Mouse (Mus musculus): Measurements from ENCODE around the gene Fancg.

The Fancg gene

DNA sequence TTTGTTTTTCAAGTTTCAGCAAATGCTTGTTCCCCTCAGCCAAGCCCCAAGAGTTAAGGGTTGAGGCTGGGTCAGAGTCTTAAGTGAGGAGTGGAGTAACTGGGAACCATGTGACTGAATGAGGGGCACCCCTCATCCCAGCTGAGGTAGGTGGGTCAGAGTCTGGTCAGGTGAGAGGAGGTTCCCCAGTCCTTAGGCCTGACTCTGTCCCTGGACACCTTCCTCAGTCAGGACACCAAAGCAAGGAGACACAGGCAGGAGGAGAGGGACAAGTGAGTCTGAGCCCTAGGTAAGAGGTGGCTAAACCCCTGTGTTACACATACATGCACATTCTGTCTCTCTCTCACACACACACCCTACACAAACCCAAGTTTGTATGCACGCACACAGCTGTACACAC is 22.2 kb upstream of the Fancg start:
- no peak for DNase-seq

- DNase-seq, result peak; percentile 99
Observed at GRCm38 (mm10) chr4:43031237-43031995, 21.1 kb upstream of the Fancg start, which contains the start of gene Stoml2. Stoml2 (minus strand) TSS chr4:43031710.

- DNase-seq, result no peak
Observed at GRCm38 (mm10) chr4:43030780-43031230, 20.5 kb upstream of the Fancg start.

GRCm38 (mm10) chr4:43030352-43030751 is 20.0 kb upstream of the Fancg start:
- DNase-seq, result no peak

- no peak for DNase-seq
Observed at GRCm38 (mm10) chr4:43029749-43030148, 19.4 kb upstream of the Fancg start.

GRCm38 (mm10) chr4:43029121-43029520 is 18.8 kb upstream of the Fancg start:
- DNase-seq, result no peak

GRCm38 (mm10) chr4:43025084-43025960 is 15.0 kb upstream of the Fancg start, which contains the start of gene Pigo:
Pigo (minus strand) TSS chr4:43025819.
- peak; percentile 95 for DNase-seq

DNA sequence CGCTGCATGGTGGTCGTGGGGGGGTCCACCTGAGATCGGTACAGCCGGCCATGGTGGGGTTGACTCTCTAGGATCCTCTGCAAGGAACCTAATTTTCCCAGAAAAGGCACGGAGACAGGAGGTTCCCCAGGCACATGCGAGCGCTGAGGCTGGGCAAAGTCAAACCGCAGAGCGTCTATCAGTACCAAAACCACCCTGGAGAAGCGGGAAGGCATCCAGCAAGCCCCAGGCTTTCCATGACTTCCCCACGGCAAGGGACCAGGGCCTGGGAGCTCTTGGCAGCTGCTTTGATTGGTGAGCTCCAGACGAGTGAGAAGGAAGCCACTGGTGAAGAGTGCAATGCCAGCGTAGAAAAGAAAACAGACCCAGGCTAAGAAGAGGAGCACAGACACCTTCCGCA is 14.4 kb upstream of the Fancg start:
- no peak for DNase-seq

GRCm38 (mm10) chr4:43021341-43021740 is 11.0 kb upstream of the Fancg start:
- DNase-seq, result no peak

- no peak for DNase-seq
Observed at GRCm38 (mm10) chr4:43020876-43021275, 10.6 kb upstream of the Fancg start.

DNA sequence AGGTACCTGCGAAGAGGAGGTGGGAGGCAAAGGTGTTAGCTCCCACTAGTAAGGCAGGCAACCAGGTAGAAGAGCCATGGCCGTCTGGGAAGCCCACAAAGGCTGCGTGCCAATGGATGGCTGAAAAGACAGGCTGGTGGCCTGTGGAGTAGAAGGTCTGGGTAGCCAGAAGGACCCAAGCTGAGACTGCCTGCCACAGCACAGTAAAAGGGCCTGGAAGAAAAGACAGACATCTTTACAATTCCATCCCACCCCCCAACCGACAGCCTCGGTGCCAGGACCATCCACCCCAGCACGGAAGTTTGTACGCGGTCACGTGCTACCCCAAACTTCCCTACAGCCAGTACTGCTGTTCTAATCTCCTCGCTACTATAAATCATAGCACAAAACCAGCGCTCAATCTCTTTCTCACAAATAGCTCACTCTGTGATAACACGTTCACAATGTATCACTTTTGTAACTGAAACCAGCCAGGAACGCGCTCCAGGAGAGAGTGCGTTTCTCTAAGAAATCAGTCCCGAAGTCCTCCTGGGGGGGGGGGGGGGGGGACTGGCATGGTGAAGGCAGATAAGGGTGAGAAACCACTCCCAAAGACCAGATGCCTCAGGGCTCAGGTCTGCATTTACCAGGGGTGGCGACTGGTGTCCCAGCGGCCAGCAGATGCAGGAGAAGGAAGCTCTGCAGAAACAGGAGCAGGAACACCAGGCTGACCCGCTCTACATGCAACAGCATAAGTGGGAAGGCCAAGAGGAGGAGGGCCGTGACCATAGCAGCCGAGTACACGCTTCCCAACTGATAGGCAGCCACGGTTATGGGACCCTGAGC is 9.5 kb upstream of the Fancg start:
- DNase-seq, result no peak

DNA sequence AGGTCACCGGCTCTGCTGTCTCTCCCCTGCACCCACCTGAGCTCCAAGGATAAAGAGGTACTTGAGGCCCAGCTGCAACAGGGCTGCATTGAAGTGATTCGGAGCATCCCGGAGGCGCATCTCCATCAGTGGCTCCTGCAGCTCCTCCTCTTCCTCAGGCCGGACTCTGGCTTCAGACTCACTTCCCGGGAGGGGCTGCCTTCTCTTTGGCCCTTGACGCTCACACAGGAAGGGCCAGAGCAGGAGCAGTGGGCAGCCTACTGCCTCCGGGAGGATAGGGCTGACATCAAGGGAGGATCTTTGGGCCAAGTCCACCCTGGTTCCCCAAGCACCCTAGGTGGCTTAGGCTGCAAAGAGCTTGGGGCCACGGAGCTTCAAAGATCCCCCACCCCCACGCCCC is 8.9 kb upstream of the Fancg start:
- no peak for DNase-seq

GRCm38 (mm10) chr4:43018156-43018555 is 7.8 kb upstream of the Fancg start:
- no peak for DNase-seq

DNA sequence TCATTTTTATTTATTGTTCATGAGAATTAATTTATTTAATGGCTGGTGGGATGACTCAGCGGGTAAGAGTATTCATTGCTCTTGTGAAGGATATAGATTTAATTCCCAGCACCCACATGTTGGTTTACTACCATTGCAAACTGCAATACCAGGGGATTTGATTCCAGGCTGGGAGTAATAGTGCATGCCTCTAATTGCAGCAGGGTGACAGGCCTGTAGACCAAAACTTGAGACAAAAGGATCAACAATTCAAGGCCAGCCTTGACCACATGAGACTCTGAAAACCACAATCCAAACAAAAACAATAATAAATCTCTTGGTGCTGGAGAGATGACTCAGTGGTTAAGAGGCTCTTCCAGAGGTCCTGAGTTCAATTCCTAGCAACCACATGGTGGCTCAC is 1.8 kb upstream of the Fancg start:
- DNase-seq, result no peak

GRCm38 (mm10) chr4:43005765-43006164 is 4.5 kb downstream of the Fancg start:
- DNase-seq, result peak; percentile 69

DNA sequence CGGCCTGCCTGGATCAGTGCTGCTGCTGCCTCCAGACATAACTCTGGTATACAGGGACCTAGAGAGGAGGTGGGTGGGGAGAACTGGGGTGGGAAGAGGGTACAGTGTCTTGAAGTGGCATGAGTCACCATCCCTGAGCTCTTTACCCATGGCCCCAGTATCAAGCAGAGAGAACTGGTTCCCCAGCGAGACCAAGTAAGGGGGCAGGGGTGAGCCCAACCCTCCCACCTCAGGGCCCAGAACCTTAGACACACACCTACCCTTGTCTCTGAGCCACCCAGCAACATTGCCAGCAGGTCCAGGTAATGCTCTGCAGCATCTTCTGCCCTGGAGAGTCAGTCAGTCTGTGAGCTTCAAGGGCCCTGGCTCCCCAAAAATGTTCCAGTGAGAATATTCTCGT is 5.4 kb downstream of the Fancg start:
- DNase-seq, result no peak

GRCm38 (mm10) chr4:43002756-43003439 is 7.4 kb downstream of the Fancg start:
- DNase-seq, result no peak

DNA sequence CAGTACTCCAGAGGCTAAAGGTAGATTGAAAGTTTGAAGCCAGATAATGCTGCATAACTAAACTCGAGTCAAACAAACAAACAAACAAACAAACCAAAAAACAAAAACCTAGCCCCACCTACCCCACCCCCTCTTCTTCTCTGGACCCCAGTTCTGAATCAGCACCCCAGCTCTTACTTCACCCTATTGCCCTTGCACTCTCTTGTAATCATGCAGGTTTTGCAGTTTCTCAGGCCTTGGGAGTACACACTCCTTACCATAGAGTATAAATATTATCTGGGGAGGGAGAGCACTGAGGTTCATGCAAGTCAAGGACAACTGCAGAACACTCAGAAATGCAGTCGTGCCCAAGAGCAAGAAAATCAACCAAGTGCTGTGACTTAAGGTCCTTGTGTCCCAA is 9.0 kb downstream of the Fancg start:
- no peak for DNase-seq

DNA sequence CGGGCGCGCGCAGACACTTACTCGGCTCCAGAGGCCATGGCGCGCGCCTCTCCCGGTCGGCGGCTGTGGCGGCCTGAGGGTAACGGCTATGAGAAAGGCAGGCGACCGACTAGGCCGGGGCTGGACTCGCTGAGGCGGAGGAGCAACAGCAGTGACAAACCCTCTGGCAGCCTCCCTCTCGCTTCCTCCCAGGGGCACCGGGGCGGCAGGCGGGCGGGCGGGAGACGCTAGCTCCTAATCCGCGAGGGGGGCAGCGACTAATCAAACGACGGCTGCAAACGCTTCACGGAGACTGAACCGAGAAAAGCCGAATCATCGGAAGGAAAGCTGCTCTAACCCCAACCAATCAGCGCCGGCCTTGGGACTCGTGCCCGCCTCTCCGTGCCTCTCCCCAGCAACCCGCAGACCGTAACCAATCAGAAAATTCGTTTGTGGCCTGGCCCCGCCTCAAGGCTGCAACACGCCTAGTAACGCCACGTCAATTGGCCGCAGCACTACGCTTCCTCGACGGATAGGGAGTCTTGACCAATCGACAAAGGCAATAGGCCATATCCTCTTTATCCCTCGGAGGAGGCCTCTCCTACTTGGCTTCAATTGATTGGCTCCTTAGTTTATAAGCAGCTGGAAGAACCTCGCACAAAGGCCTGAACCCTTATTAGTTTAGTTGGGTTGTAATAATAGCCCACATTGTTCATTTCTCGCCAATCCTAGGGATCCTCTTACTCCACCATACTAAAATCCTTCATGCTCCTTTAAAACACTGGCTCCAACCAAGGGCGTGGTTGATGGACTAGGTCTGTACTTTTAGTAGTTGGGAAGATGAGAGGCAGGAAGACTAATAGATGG is 9.9 kb downstream of the Fancg start, which contains the start of gene Vcp:
Gene Vcp (minus strand): TSS at position 367 of the 846 bp plus-strand sequence.
- DNase-seq, result peak; percentile 100

DNA sequence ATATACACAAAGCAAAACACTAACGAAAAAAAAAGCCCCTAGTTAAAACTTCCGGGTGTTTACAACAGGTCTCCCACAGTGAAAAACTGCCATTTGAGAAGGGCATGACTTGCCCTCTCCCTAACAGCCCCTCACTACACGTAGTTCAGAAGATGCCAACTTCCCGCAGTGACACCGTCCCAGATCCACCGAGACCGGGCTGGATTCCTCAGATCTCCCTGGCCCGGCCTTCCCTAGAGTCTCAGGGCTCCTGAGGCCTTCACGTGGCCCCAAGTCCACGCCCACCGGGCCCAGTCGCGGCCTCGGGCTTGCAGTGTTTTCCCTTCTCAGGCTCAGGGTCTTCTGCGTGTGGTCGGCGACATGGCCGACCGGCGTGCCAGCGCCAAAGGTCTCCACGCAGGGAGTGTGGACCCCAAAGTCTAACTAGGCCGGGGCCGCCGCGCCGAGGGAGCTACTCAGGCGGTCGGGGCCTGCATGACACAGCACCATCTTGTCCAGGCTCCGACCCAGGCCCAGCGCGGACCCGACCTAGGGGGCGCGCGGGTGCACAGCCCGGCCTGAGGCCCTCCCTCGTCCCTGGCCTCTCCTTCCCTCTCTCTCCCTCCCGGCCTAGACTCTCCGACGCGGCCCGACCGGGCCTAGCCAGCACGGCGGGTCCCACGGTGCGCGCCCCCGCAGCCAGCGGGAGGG is 10.7 kb downstream of the Fancg start:
- peak; percentile 89 for DNase-seq

- no peak for DNase-seq
Observed at GRCm38 (mm10) chr4:42998022-42998421, 12.3 kb downstream of the Fancg start.
